Mouse (Mus musculus) kidney, postnatal 4 days (tissue): ENCODE results near the gene Dcps.
"Not testable (repeated sequence)": the region's sequence is repeated elsewhere in the genome, so short reads cannot be mapped to it uniquely, and the experiment has no call there.

Source experiments
- DNase-seq, 2 experiments: peaks; one replicate each; pipeline ENCODE4 v3.0.0; 2021; ENCODE audit warnings: mixed read lengths in 2 of 2

Dcps gene

DNA sequence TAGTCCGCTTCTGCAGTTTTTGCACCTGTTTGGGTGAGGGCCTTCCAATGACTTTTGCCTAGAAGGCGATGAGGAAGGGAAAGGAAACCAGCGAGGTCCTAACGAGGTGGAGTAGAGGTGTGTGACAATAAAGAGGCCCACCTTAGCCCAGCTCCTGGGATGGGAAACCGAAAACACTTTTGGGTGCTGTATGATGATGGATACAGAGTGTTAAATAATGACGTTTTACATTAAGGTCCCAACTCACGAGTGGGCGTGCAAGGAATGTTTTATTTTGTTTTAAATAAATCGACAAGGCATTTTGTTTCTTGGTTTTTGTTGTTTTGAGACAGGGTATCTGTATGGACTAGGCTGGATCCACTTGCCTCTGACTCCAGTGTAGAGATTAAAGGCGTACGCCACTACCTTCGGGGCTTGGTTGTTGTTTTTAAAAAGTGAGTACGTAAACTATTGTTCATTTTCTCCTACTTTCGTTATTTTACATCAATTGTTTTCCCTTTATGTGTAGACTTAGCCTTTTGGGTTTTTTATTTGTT is 331 bp upstream of the Dcps start:
- DNase-seq: no peak

- DNase-seq: no peak
Observed at GRCm38 (mm10) chr9:35173331-35173730, 2.5 kb downstream of the Dcps start.

- DNase-seq: no peak
Observed at GRCm38 (mm10) chr9:35170071-35170470, 5.8 kb downstream of the Dcps start.

GRCm38 (mm10) chr9:35166798-35167635 is 8.8 kb downstream of the Dcps start:
- DNase-seq: peak in 1 of 2 experiments; percentile 22

GRCm38 (mm10) chr9:35166144-35166797 is 9.6 kb downstream of the Dcps start:
- DNase-seq: peak in 1 of 2 experiments; percentile 43

GRCm38 (mm10) chr9:35164142-35164874 is 11.6 kb downstream of the Dcps start:
- no peak for DNase-seq

DNA sequence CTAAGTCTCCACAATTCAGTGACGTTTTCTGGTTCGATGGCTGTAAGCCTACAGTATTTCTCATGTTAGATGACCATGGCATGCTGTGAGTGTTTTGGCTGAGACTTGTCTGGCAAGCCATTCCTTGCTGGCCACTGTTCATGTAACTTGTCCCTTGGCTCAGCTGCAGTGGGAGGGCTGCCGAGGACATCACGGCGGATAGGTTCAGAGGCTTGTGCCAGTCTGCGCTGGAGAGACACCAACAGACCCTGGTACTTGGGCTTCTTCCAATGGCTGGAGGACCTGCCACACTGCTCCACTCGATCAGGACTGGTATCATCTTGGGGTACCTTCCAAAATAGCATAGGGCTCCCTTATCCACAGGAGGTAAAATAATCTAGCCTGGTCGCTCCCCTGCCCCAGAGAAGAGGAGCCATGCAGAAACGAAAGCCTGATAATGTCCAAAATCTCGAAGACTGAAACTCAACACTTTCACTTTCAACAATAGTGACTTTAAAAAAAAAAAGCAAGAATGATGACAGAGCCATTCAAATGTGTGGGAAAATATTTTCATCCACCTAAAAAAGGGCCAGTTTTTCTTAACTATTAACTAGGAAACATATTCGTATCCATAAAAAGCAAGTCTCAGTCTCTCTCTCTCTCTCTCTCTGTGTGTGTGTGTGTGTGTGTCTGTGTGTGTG is 12.7 kb downstream of the Dcps start:
- DNase-seq: no peak

DNA sequence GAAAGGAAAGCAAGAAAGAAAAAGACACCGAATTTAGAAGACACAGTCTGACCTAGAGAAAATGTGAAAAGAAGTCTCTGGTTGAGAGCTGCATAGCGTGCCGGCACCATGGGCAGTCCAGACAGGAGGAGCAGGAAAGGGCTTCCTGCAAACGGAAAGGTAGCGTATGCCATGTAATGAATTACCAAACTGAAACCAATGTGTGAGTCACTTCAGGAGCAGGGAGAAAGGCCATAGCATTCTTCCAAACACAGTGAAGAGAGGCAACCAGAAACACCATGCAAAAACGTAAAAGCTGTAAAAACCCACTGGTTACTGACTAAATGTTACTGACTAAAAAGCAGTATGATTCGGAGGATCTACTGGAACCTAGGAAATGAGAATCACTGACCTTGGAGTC is 14.1 kb downstream of the Dcps start:
- DNase-seq: peak in 1 of 2 experiments; percentile 25

GRCm38 (mm10) chr9:35160662-35161061 is 15.2 kb downstream of the Dcps start:
- no peak for DNase-seq

DNA sequence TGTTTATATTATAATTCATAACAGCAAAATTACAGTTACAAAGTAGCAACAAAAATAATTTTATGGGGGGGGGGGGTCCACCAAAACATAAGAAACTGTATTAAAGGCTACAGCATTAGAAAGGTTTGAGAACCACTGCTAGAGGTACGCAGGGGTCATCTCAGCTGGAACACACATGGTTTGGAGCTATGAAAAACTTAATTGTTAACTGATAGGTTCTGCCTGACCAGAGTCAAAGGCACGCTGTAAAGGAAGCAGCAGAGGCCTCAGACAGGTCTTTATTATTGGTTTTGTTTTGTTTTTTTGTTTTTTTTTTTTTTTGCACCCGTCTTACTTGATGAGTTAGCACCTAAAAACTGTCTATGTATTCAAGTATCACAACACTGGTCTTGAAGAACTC is 17.4 kb downstream of the Dcps start:
- DNase-seq: no peak

GRCm38 (mm10) chr9:35156862-35157261 is 19.0 kb downstream of the Dcps start:
- peak in 1 of 2 experiments; percentile 16 for DNase-seq

DNA sequence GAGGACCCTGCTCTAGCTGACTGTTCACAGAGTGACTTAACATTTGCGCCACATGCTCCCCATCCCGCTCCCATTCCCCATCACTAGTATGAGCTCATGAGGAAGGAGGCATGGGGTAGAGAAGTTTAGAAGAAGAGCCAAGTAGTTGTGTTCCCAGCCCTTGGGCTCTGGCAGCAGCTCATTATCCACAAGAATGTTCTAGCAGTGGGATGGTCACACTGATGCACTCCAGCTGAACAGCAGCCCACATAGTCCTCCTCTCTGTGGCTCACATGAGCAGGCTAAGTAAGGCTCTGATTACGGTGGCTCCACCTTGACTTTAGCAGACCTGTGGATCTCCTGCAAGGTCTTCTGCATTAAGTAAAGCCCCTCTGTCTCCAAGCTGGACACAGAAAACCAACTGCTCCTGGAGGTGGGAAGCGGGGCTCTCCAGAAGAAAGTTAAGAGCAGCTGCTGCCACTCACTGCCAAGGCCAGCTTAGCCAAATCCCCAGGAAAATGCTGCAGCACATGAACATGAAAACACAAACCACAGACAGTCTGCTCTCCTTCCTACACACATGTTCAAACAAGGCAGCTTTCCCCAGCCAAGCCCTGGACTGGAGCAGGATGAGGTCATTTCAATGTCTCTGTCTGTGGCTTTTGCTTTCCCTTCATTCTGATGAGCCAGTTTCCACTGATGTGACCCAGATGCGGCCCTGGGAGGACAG is 19.7 kb downstream of the Dcps start:
- peak; percentile 26 to 57 for DNase-seq

GRCm38 (mm10) chr9:35152923-35153322 is 22.9 kb downstream of the Dcps start:
- DNase-seq: no peak

- DNase-seq: not testable (repeated sequence)
Observed at GRCm38 (mm10) chr9:35148822-35149221, 27.0 kb downstream of the Dcps start.

DNA sequence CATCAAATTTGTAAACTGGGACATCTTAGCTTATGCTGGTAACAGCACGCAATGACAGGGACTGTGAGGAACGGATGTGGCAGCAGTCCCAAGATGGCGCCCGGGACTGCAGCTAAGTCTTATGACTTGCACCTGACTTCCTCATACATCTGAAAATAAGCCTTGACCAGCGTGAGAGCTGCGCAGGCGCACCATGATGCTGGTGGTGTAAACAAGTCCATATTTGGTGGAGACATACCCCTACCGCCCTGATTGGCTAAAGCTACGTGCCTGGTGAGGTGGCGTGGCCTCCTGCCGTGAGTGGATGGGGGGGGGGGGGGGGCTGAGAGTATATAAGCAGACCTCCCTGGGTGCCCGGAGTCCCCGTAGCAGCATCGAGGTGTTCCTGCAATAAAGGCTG is 28.6 kb downstream of the Dcps start:
- not testable (repeated sequence) for DNase-seq

- DNase-seq: no peak
Observed at GRCm38 (mm10) chr9:35145829-35146228, 30.0 kb downstream of the Dcps start.

GRCm38 (mm10) chr9:35145118-35145517 is 30.7 kb downstream of the Dcps start:
- DNase-seq: no peak

DNA sequence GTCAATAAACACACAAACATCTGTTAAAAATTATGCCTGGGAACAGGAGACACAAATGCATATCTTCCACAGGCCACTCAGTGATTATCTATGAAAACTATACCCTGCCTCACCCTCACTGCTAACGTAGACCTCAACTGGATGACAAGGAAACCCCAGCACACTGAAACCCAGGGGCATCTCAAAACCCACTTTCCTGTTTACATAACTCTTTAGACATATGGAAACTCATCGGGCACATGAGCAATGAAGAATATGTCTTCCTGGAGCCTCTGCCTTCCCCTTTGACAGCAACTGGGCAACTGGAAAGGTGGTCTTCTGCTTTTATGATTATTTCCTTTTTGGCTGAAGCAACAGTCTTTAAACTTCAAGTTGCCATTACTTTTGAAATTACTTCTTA is 33.6 kb downstream of the Dcps start:
- no peak for DNase-seq

- no peak for DNase-seq
Observed at GRCm38 (mm10) chr9:35139231-35139744, 36.6 kb downstream of the Dcps start.

DNA sequence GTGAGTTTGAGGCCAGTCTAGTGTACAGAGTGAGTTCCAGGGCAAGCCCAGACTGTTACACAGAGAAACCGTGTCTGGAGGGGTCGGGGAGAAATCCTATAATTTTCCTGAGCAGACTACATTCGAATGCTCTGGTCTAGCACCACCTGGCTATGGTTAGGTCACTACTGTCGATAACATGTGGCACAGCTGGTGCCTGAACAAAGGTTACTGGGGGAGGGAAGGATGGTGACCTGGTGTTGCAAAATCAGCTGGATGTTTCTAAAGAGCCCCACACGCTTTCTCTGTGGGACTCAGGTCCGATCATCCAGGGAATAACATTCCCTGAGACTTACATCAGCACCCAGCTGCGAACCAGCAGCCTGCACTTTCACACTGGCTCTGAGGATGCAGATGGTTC is 37.8 kb downstream of the Dcps start:
- DNase-seq: no peak

DNA sequence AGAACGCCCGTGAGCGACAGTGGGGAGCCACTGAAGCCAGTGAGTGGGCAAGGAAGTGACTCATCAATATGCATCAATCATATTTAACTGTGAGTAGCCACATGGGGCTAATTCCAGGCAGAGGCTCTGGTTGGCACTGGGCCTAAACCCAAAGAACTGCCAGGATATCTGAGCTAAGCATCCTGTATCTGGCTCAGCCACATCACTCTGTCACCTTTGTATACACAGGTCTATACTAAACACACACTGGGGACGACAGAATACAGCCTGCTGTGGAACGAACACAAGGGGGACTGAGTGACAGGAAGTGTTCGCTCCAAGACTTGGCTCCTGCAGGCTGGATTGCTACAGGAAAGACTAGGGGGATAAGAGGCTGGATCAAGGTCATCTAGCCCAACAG is 40.3 kb downstream of the Dcps start:
- no peak for DNase-seq
